Mouse (Mus musculus) intestine, embryonic 16.5 days (tissue): Measurements from ENCODE around the gene Tbpl1. TPM values are rescaled to one million over a fixed set of nuclear protein-coding genes. Genes with fewer than 3 reads are reported as not detected.

Experiments used
- ATAC-seq: fragments of 200-750 bp; cut with Nextera tagmentation; 2 replicates; pipeline ENCODE4 v1.8.0; 2017; ENCODE audit warnings: moderate TSS enrichment, moderate library complexity
- H3K27ac ChIP-seq: fragments of 300-500 bp; sonication (generic); 2 replicates; pipeline ENCODE4 v1.5.1; 2014; ENCODE audit warnings: mild to moderate bottlenecking, low read length
- H3K27me3 ChIP-seq: fragments of 300-500 bp; sonication (generic); replicated peaks from 2 replicates; pipeline ENCODE4 v1.6.1; 2014; ENCODE audit warnings: low read length, control low read depth, mixed read lengths; ENCODE audit not compliant: control insufficient read depth, insufficient read depth
- H3K36me3 ChIP-seq: fragments of 300-500 bp; sonication (generic); 2 replicates; pipeline ENCODE4 v1.6.1; 2014; ENCODE audit warnings: low read length, control low read depth; ENCODE audit not compliant: control insufficient read depth, insufficient read depth
- H3K4me1 ChIP-seq: fragments of 300-500 bp; sonication (generic); 2 replicates; pipeline ENCODE4 v1.6.1; 2014; ENCODE audit warnings: low read length, control low read depth, mixed read lengths; ENCODE audit not compliant: control insufficient read depth, insufficient read depth
- H3K4me2 ChIP-seq: fragments of 300-500 bp; sonication (generic); 2 replicates; pipeline ENCODE4 v1.6.1; 2014; ENCODE audit warnings: low read depth, low read length, control low read depth
- H3K4me3 ChIP-seq: fragments of 300-500 bp; sonication (generic); 2 replicates; pipeline ENCODE4 v1.5.1; 2014; ENCODE audit warnings: mild to moderate bottlenecking, low read length
- H3K9ac ChIP-seq: fragments of 300-500 bp; sonication (generic); 2 replicates; pipeline ENCODE4 v1.6.1; 2014; ENCODE audit warnings: low read depth, low read length
- H3K9me3 ChIP-seq: fragments of 300-500 bp; sonication (generic); 2 replicates; pipeline ENCODE4 v1.6.1; 2016; ENCODE audit warnings: low read length, control low read depth; ENCODE audit not compliant: control insufficient read depth
- WGBS: fragments of 180-500 bp; shearing (Covaris S2); extraction: QIAGEN DNeasy Blood & Tissue Kit; methylation state at CpG from one replicate; pipeline ENCODE4 v1.1.7; 2014; 5-methylcytosine and 5-hydroxymethylcytosine counted together
- microRNA-seq: library from miRNA; unstranded; fragments of <30 nt; microRNA quantifications from one replicate; pipeline ENCODE4, GENCODE M21; 2016
- polyA plus RNA-seq: library from polyadenylated mRNA; unstranded; fragments of >200 nt; fragmentation: Nextera tagmentation; extraction: Ambion mirVana; gene quantifications from 2 replicates; pipeline ENCODE4 v1.2.1, GENCODE M21; 2015

Gene Tbpl1
- polyA plus RNA-seq, 1 experiment from 2014 or later = 39.7 TPM

DNA sequence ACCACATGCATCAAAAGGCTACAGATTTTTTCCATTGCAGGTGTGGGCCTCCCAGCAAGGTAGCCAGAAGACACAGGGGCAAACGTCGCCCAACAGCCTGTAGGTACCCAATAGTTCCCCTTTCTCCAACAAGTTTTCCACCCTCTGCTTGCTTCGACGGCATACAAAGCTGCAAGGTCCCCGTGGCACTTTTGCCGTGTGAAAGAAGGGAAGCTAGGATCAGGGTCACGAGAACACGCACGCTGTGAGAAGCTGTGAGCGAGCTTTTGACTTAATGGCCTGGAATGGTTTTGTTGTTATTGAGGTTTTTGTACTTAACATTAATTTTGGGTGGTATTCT is 72.4 kb downstream of the Tbpl1 start:
- 88% methylated on average over 10 of the region's 10 CpGs for WGBS
- no peak for ATAC-seq
- Histone ChIP-seq H3K9ac (no peak overlapping the region), H3K27me3 (no peaks in the 10 kb centered on the region), H3K9me3 (no peaks in the 10 kb centered on the region), H3K27ac (no peak overlapping the region), H3K36me3 (no peaks in the 10 kb centered on the region), H3K4me2 (no peak overlapping the region), H3K4me1 (no peaks in the 10 kb centered on the region), H3K4me3 (no peak overlapping the region)

DNA sequence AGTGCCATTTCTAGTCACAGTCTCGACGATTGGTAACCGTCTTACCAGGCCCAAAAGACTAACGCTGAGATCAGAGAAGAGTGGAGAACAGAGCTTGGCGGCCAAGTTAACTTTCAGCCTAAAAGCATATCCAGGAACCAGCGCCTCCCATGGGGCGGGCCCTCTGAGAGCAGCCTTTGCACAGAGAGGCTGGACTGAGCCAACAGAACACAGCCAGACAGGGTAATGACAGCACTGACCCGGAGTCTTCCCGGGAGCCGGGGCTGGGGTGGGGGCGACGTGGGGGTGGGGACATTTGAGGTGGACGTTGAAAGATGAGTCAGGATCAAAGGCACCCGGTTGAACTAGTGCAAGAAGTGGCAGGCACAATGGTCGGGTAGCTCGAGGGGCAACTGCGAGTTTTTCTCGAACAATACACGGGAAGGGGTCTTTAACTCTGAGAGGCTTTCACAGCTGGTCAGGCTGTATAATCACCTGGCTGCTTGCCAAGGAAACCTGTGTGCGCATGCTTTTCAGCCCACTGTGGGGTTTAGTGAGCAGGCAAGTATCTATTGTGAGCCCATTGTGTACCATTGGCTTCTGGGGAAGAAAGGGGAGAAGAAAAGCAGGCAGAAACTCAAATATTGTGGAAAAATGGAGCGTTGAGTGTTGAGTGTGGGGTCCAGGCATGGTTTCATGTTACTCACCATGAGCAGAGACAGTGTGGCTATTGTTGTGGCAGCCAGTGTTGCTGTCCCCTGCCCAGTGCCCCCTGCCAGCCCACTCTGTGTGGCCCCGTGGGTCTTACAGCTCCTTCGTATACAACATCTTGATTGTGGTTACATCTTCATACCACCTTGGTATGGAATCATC is 73.0 kb downstream of the Tbpl1 start:
- Histone ChIP-seq H3K27me3 (no peaks in the 10 kb centered on the region), H3K27ac (no peak overlapping the region), H3K36me3 (no peaks in the 10 kb centered on the region), H3K9ac (peak overlapping the region; percentile 19; the same call in 1 of the 2 replicates), H3K9me3 (no peaks in the 10 kb centered on the region), H3K4me1 (no peaks in the 10 kb centered on the region), H3K4me3 (no peak overlapping the region), H3K4me2 (0 out of 2 replicates have a peak overlapping the region, but pooled peaks have one; percentile 30)
- 43% methylated on average over 23 of the region's 23 CpGs for WGBS
- no peak; the same call in 1 of the 2 replicates for ATAC-seq

Small RNAs within 50 kb of the gene (microRNA-seq; reads per million reads assigned to microRNA genes)
- gene Mir7663 = not detected

Other genes starting within 250 kb of the Tbpl1 start
- 0.38 TPM in 2 replicates for gene Slc2a12, start 86.9 kb downstream of the Tbpl1 start, polyA plus RNA-seq
- 133 and 145 TPM in 2 replicates for gene Tcf21, start 88.2 kb upstream of the Tbpl1 start, polyA plus RNA-seq